Mouse (Mus musculus): ENCODE results near the gene Tpm1. TPM values are rescaled to one million over a fixed set of nuclear protein-coding genes. Genes with fewer than 3 reads are reported as not detected.

Tpm1 gene
- polyA plus RNA-seq, 1 experiment from 2014 or later = 1,102 TPM

GRCm38 (mm10) chr9:67013501-67013900 lies 35.7 kb downstream of the Tpm1 start:
- ATAC-seq (ENCODE audit: insufficient read depth, low FRiP score, low read depth) = no peak
- no peaks in the 10 kb centered on the region for H3K36me3 ChIP-seq
- H3K27ac ChIP-seq = no peak overlapping the region
- H3K9ac ChIP-seq = no peak overlapping the region
- WGBS = 51% methylated on average over 2 of the region's 2 CpGs
- H3K4me2 ChIP-seq = no peak overlapping the region
- H3K27me3 ChIP-seq (replicated peaks) = no peaks in the 10 kb centered on the region
- H3K4me3 ChIP-seq (replicated peaks) = no peak overlapping the region
- H3K4me1 ChIP-seq = peaks cover 10% of the 10 kb centered on the region
- H3K9me3 ChIP-seq = no peaks in the 10 kb centered on the region

GRCm38 (mm10) chr9:67012470-67012869 lies 36.7 kb downstream of the Tpm1 start:
- peak; percentile 48; the same call in 1 of the 2 replicates for ATAC-seq (ENCODE audit: insufficient read depth, low FRiP score, low read depth)
- WGBS = 21% methylated on average over 3 of the region's 3 CpGs
- Histone ChIP-seq H3K9ac (no peak overlapping the region), H3K4me2 (no peak overlapping the region), H3K4me1 (peaks cover 10% of the 10 kb centered on the region), H3K36me3 (no peaks in the 10 kb centered on the region), H3K27me3 (replicated peaks) (no peaks in the 10 kb centered on the region), H3K27ac (peak overlapping the region; percentile 22; the same call in 1 of the 2 replicates), H3K9me3 (no peaks in the 10 kb centered on the region), H3K4me3 (replicated peaks) (no peak overlapping the region)

- Histone ChIP-seq H3K9ac (no peak overlapping the region), H3K4me1 (peaks cover 10% of the 10 kb centered on the region), H3K27me3 (replicated peaks) (no peaks in the 10 kb centered on the region), H3K27ac (no peak overlapping the region), H3K4me3 (replicated peaks) (no peak overlapping the region), H3K36me3 (no peaks in the 10 kb centered on the region), H3K9me3 (no peaks in the 10 kb centered on the region), H3K4me2 (no peak overlapping the region)
- peak; percentile 70 for ATAC-seq (ENCODE audit: insufficient read depth, low FRiP score, low read depth)
- 45% methylated on average over 9 of the region's 9 CpGs for WGBS
These were observed 37.7 kb downstream of the Tpm1 start for GRCm38 (mm10) chr9:67011483-67011882.

GRCm38 (mm10) chr9:67008781-67009180 lies 40.4 kb downstream of the Tpm1 start:
- Histone ChIP-seq H3K36me3 (no peaks in the 10 kb centered on the region), H3K4me3 (replicated peaks) (no peak overlapping the region), H3K4me2 (no peak overlapping the region), H3K4me1 (peaks cover 10% of the 10 kb centered on the region), H3K9me3 (no peaks in the 10 kb centered on the region), H3K27ac (no peak overlapping the region), H3K9ac (no peak overlapping the region), H3K27me3 (replicated peaks) (no peaks in the 10 kb centered on the region)
- no peak for ATAC-seq (ENCODE audit: insufficient read depth, low FRiP score, low read depth)
- WGBS = 33% methylated on average over 11 of the region's 11 CpGs

GRCm38 (mm10) chr9:67006376-67006775 lies 42.8 kb downstream of the Tpm1 start:
- no peak overlapping the region for H3K27ac ChIP-seq
- no peaks in the 10 kb centered on the region for H3K9me3 ChIP-seq
- ATAC-seq (ENCODE audit: insufficient read depth, low FRiP score, low read depth) = no peak
- H3K36me3 ChIP-seq = no peaks in the 10 kb centered on the region
- H3K9ac ChIP-seq = no peak overlapping the region
- WGBS = 51% methylated on average over 4 of the region's 4 CpGs
- no peaks in the 10 kb centered on the region for H3K27me3 ChIP-seq (replicated peaks)
- no peaks in the 10 kb centered on the region for H3K4me1 ChIP-seq
- H3K4me3 ChIP-seq (replicated peaks) = no peak overlapping the region
- H3K4me2 ChIP-seq = no peak overlapping the region

- H3K4me3 ChIP-seq (replicated peaks) = no peak overlapping the region
- H3K27me3 ChIP-seq (replicated peaks) = no peaks in the 10 kb centered on the region
- no peak overlapping the region for H3K27ac ChIP-seq
- no peaks in the 10 kb centered on the region for H3K9me3 ChIP-seq
- H3K4me1 ChIP-seq = no peaks in the 10 kb centered on the region
- WGBS = 77% methylated on average over 11 of the region's 11 CpGs
- H3K4me2 ChIP-seq = no peak overlapping the region
- H3K36me3 ChIP-seq = no peaks in the 10 kb centered on the region
- no peak overlapping the region for H3K9ac ChIP-seq
- ATAC-seq (ENCODE audit: insufficient read depth, low FRiP score, low read depth) = no peak
These were observed 44.0 kb downstream of the Tpm1 start for GRCm38 (mm10) chr9:67005161-67005742.

GRCm38 (mm10) chr9:67003656-67004055 lies 45.5 kb downstream of the Tpm1 start:
- no peak for ATAC-seq (ENCODE audit: insufficient read depth, low FRiP score, low read depth)
- 54% methylated on average over 4 of the region's 4 CpGs for WGBS
- Histone ChIP-seq H3K36me3 (no peaks in the 10 kb centered on the region), H3K4me3 (replicated peaks) (no peak overlapping the region), H3K9ac (no peak overlapping the region), H3K27me3 (replicated peaks) (no peaks in the 10 kb centered on the region), H3K27ac (no peak overlapping the region), H3K4me2 (no peak overlapping the region), H3K9me3 (no peaks in the 10 kb centered on the region), H3K4me1 (no peaks in the 10 kb centered on the region)

GRCm38 (mm10) chr9:67003156-67003555 lies 46.0 kb downstream of the Tpm1 start:
- no peak overlapping the region for H3K4me3 ChIP-seq (replicated peaks)
- no peak for ATAC-seq (ENCODE audit: insufficient read depth, low FRiP score, low read depth)
- no peaks in the 10 kb centered on the region for H3K9me3 ChIP-seq
- H3K27me3 ChIP-seq (replicated peaks) = no peaks in the 10 kb centered on the region
- H3K36me3 ChIP-seq = no peaks in the 10 kb centered on the region
- no peak overlapping the region for H3K4me2 ChIP-seq
- H3K9ac ChIP-seq = no peak overlapping the region
- WGBS = 28% methylated on average over 4 of the region's 4 CpGs
- H3K27ac ChIP-seq = no peak overlapping the region
- no peaks in the 10 kb centered on the region for H3K4me1 ChIP-seq

GRCm38 (mm10) chr9:67001506-67001905 lies 47.7 kb downstream of the Tpm1 start:
- no peaks in the 10 kb centered on the region for H3K36me3 ChIP-seq
- ATAC-seq (ENCODE audit: insufficient read depth, low FRiP score, low read depth) = no peak
- 68% methylated on average over 4 of the region's 4 CpGs for WGBS
- H3K27ac ChIP-seq = no peak overlapping the region
- H3K4me2 ChIP-seq = no peak overlapping the region
- H3K4me1 ChIP-seq = no peaks in the 10 kb centered on the region
- no peaks in the 10 kb centered on the region for H3K9me3 ChIP-seq
- H3K27me3 ChIP-seq (replicated peaks) = no peaks in the 10 kb centered on the region
- no peak overlapping the region for H3K9ac ChIP-seq
- H3K4me3 ChIP-seq (replicated peaks) = no peak overlapping the region

GRCm38 (mm10) chr9:67001050-67001449 lies 48.2 kb downstream of the Tpm1 start:
- peak; percentile 70; the same call in 1 of the 2 replicates for ATAC-seq (ENCODE audit: insufficient read depth, low FRiP score, low read depth)
- no peaks in the 10 kb centered on the region for H3K9me3 ChIP-seq
- H3K4me1 ChIP-seq = no peaks in the 10 kb centered on the region
- H3K27ac ChIP-seq = no peak overlapping the region
- 5% methylated on average over 6 of the region's 6 CpGs for WGBS
- H3K36me3 ChIP-seq = no peaks in the 10 kb centered on the region
- no peak overlapping the region for H3K4me2 ChIP-seq
- no peak overlapping the region for H3K4me3 ChIP-seq (replicated peaks)
- H3K9ac ChIP-seq = no peak overlapping the region
- no peaks in the 10 kb centered on the region for H3K27me3 ChIP-seq (replicated peaks)

GRCm38 (mm10) chr9:66999698-67000097 lies 49.5 kb downstream of the Tpm1 start:
- 88% methylated on average over 8 of the region's 8 CpGs for WGBS
- Histone ChIP-seq H3K36me3 (no peaks in the 10 kb centered on the region), H3K4me3 (replicated peaks) (no peak overlapping the region), H3K4me1 (no peaks in the 10 kb centered on the region), H3K4me2 (no peak overlapping the region), H3K27me3 (replicated peaks) (no peaks in the 10 kb centered on the region), H3K27ac (no peak overlapping the region), H3K9ac (no peak overlapping the region), H3K9me3 (no peaks in the 10 kb centered on the region)
- ATAC-seq (ENCODE audit: insufficient read depth, low FRiP score, low read depth) = no peak

GRCm38 (mm10) chr9:66991750-66992410 lies 57.3 kb downstream of the Tpm1 start:
- H3K36me3 ChIP-seq = no peaks in the 10 kb centered on the region
- H3K9me3 ChIP-seq = no peaks in the 10 kb centered on the region
- ATAC-seq (ENCODE audit: insufficient read depth, low FRiP score, low read depth) = no peak
- no peak overlapping the region for H3K4me3 ChIP-seq (replicated peaks)
- H3K4me1 ChIP-seq = peaks cover 30% of the 10 kb centered on the region
- no peak overlapping the region for H3K27ac ChIP-seq
- no peaks in the 10 kb centered on the region for H3K27me3 ChIP-seq (replicated peaks)
- H3K9ac ChIP-seq = no peak overlapping the region
- no peak overlapping the region for H3K4me2 ChIP-seq
- 64% methylated on average over 8 of the region's 8 CpGs for WGBS
